Mouse (Mus musculus): ENCODE measurements around the gene Eml6.
"Not testable (repeated sequence)": the region's sequence is repeated elsewhere in the genome, so short reads cannot be mapped to it uniquely, and the experiment has no call there.

The Eml6 gene

GRCm38 (mm10) chr11:30025835-30026472 lies at the start of gene Eml6:
Gene Eml6, minus strand, starts transcription at chr11:30026033.
- DNase-seq (ENCODE audit: extremely low read depth, insufficient read length, low spot score): peak; percentile 98

DNA sequence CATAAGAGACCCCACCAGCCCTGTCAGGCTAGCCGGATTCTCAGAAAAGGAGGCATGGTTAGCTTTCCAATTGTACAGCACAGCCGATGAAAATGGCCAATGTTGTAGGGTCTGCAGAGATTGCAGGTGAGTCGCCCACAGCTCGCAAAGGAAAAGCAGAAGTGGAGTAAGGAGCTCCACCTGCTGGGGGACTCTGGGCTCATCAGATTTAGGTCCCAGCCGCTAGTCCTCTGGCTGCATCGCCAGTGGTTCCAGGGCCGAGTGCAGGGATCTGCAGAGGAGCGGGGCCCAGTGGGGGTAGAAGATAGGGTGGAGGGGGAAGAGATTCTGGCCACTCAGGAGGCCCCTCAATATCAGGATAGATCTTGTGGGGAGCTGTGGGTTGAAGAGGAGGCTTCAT lies 31.5 kb upstream of the Eml6 start:
- no peak for DNase-seq (ENCODE audit: extremely low read depth, insufficient read length, low spot score)

- no peak for DNase-seq (ENCODE audit: extremely low read depth, insufficient read length, low spot score)
These were observed 689 bp downstream of the Eml6 start for GRCm38 (mm10) chr11:30025144-30025543.

DNA sequence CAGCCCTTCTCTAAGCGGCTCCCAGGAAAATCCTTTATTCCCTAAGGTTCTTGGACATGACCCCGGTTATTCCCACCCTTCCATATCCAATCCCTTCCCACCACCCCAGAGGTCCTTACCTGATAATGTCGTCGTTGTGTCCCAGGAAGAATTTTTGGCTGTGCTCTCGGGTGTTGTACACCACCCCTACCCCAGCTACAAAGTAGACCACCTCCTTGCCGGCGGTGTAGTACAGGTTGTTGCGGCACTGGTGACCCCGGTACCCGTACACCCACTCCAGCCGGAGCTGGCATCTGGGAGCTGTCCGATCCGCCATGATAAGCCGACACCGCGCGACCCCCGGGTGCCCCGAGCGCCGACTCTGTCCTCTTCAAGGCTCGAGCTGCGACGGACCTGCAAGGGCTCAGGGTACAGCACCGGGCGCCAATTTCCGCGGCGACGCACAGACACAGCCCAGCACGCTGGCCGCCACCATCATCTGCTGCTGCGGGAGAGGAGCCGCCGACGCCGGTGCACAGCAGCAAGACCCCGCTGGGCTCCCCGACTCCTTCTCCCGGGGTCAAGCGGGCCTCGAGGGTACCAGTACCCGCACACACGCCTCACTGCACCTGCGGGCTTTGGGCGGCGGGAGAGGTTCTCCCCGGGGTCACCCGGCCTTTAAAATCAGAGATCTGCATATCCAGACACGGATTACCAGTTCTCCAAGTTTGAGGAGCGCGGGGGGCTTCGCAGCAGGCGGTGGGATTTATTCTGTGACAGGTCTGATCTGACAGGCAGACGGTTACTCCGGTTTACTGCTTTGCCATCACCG lies 1.4 kb downstream of the Eml6 start:
- peak; percentile 22 for DNase-seq (ENCODE audit: extremely low read depth, insufficient read length, low spot score)

DNA sequence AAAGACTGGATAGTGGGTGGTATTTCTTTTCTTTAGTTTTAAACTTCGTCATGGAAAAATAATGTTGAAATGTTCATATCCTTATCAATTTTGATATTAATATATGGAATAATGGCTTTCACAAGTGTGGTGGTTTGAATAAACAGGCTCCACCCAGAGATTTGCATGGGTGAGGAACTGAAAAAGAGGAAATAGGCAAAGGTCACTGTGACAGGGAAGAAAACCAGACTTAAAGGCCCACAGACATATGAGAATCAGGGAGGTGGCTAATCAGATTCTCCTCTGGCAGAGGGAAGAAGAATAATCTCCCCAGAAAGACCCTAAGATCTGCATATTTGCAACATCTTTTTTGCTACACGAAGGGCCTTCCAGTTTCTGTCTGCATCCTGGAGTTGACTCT lies 39.6 kb downstream of the Eml6 start:
- DNase-seq (ENCODE audit: extremely low read depth, insufficient read length, low spot score): no peak

DNA sequence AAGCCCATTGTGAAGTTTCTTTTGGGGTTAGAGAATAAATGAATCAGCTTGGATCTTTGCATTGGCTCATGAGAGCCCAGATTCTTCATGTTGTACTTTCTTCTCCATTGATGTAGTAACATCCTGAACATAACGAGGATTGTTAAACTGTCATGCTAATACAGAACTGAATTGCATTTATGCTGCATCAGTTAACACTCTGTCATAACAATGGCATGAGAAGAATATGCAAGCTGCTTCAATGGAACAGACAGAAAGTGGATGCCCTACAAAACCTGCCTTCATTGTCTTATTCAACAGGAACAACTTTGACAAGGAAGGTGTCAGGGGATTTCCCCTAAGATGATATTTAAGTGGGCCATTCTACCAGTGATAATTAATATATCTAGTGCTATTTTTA lies 57.0 kb downstream of the Eml6 start:
- DNase-seq (ENCODE audit: extremely low read depth, insufficient read length, low spot score): no peak

DNA sequence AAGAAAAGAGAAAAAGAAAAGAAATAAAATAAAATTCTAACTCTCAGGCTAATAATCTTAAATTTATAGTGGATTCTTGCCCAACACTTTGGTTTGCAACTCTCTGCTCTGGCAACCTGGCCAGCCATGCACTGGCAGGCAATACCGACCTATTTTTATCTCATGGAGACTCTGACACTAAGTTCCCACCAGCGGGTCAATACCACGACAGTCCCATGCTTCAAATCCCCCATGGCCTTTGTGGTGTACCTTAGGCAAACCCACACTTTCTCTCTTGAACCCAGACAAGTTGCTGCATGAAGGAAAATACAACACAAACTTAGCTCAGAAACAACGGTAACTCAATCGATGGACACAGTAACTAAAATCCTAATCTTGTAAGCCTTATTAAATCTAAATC lies 66.5 kb downstream of the Eml6 start:
- DNase-seq (ENCODE audit: extremely low read depth, insufficient read length, low spot score): no peak

GRCm38 (mm10) chr11:29944661-29945060 lies 81.2 kb downstream of the Eml6 start:
- no peak for DNase-seq (ENCODE audit: extremely low read depth, insufficient read length, low spot score)

DNA sequence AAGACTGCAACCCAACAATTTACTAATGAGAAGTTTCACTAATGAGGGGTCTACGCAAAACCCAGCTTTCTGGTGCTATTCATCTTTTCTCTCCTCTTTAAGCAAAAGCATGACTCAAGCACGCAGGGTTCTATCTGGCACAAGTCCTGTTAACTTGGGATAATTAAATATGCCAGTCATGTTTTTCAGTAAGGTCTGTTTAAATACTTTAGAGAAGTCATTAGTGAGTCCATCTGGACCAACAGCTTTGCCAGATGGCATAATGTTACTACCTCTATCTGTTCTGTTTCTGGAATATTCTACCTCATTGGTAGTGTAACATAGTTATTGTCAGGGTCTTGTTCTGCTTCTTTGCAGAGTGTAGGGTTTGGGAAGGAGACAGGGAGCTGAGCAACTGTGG lies 101.5 kb downstream of the Eml6 start:
- DNase-seq (ENCODE audit: extremely low read depth, insufficient read length, low spot score): no peak

GRCm38 (mm10) chr11:29923851-29924250 lies 102.0 kb downstream of the Eml6 start:
- no peak for DNase-seq (ENCODE audit: extremely low read depth, insufficient read length, low spot score)

- DNase-seq (ENCODE audit: extremely low read depth, insufficient read length, low spot score): no peak
These were observed 112.7 kb downstream of the Eml6 start for GRCm38 (mm10) chr11:29913180-29913579.

DNA sequence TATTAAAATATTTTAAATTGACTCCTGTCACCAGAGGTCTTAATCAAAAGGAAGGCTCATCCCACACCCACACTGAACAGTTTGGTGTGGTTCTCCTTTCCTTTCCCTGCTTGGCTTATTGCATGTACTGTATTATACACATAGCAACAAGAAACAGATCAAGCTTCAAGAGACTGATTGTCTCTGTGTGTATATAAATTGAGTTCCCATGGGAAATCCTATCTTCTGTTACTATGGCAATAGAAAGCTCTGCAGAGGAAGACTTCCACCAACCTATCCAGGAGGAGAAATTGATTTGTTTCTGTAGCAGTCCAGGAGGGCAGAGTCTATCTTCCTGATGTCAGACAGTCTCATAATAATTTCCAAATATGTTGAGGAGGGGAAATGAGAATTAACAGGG lies 116.5 kb downstream of the Eml6 start:
- DNase-seq (ENCODE audit: extremely low read depth, insufficient read length, low spot score): no peak

GRCm38 (mm10) chr11:29885160-29885559 lies 140.7 kb downstream of the Eml6 start:
- peak; percentile 25 for DNase-seq (ENCODE audit: extremely low read depth, insufficient read length, low spot score)

DNA sequence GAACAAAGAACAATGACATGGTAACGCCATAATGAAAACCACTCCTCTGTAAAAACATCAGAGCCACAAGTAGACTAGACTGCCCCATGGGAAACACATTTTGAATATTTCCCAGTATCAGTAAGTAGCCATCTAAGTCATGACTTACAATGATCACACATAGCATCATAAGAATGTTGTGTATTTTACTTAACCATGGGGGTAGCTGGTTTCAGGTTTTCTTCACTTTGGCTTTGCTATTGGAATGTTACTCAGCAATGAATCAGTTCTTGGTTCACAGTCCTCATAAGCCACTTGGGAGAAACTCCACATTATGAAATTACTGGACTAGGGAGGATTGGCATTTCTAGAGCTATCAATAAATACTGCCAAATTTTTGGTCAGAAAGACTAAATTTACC lies 141.5 kb downstream of the Eml6 start:
- DNase-seq (ENCODE audit: extremely low read depth, insufficient read length, low spot score): peak; percentile 24

- no peak for DNase-seq (ENCODE audit: extremely low read depth, insufficient read length, low spot score)
These were observed 142.8 kb downstream of the Eml6 start for GRCm38 (mm10) chr11:29883024-29883423.

DNA sequence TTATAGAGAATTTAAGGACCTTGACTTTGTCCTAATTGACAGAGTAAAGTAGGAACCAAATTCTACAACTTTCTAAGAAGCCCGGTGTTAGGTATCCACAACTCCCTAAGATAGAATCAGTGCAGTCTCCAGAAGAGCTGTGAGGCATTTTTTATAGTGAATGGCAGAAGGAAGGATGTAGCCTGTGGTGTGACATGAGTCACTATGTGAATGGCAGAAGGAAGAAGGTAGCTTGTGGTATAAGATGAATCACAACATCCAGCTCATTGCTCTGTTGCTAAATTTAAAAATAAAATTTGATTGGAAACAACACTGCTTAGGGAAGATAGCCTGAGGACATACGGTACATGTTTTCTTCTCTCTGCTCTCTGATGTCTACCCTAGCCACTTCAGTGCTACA lies 146.2 kb downstream of the Eml6 start:
- peak; percentile 49 for DNase-seq (ENCODE audit: extremely low read depth, insufficient read length, low spot score)

GRCm38 (mm10) chr11:29877981-29878380 lies 147.9 kb downstream of the Eml6 start:
- DNase-seq (ENCODE audit: extremely low read depth, insufficient read length, low spot score): no peak

DNA sequence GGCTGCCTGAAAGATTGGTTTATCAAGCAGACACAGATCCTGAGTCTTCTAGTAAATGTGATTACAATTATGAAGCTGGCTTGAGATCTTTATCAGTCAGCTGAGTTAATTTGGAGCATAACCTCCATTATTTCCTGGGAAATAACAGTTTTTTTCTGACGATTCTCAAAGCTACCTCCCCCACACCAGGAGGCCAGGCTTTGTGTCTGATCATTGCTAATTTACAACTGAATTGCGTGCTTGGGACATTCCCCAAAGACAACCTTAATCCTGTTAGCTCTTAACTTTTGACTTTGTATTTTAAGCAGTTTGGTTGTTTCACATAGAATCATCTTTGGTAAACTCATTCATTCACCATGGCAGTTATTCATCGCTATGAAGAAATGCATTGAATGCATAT lies 148.6 kb downstream of the Eml6 start:
- no peak for DNase-seq (ENCODE audit: extremely low read depth, insufficient read length, low spot score)

GRCm38 (mm10) chr11:29874781-29875180 lies 151.1 kb downstream of the Eml6 start:
- not testable (repeated sequence) for DNase-seq (ENCODE audit: extremely low read depth, insufficient read length, low spot score)

DNA sequence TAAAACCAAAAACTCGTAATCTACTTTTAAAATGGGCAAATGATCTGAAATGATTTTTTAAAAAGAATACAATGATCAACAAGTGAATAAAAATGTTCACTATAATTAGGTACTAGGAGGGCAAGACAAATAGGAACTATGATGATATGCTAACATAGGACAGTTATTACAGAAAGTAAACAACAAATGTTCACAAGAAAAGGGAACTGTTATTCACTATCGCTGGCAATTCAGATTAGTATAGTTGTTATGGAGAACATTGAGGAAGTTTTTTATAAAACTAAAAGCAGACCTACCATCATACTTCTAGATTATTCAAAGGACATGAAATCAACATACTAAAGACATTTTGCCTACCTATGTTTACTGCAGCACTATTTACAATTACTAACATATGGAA lies 155.7 kb downstream of the Eml6 start:
- no peak for DNase-seq (ENCODE audit: extremely low read depth, insufficient read length, low spot score)

GRCm38 (mm10) chr11:29864269-29864668 lies 161.6 kb downstream of the Eml6 start:
- no peak for DNase-seq (ENCODE audit: extremely low read depth, insufficient read length, low spot score)

DNA sequence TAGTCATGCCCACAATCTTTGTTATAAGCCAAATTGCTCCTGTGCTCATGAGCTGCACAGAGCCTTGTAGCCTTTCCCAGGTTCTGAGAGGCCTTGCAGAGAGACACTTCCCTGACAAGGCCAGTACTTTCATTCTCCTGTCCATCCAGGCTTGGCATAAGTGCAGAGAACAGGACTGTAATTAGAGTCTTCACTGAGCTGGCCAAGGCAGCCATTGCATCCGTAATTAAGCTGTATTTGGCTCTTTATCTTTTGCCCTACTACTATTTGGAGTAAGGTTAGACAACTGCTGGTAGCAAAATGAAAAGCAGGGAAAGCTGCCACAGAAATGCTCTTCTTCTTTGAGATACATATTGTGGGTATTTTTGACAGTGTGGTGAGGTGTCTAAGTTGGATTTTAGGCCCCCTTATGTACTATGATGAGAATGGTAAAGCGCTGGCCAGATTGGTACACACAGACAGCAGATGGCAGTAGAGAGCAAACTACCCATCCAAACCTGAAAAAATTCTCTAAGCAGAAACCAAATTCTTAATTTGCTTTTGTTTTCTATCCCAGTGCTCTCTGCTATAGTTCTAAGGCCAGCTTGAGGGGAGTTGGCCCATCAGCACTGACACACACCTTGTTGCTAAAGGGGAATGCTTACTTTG lies 164.0 kb downstream of the Eml6 start:
- DNase-seq (ENCODE audit: extremely low read depth, insufficient read length, low spot score): no peak

Data from 3134 (cell line).